Mouse (Mus musculus) urinary bladder, adult 18-20 months (tissue): ENCODE results near the gene Tmem145.
"Not testable (repeated sequence)": the region's sequence is repeated elsewhere in the genome, so short reads cannot be mapped to it uniquely, and the experiment has no call there.

ENCODE experiments used
- DNase-seq, 2 experiments: peaks; one replicate each; pipeline ENCODE4 v3.0.0; 2022; ENCODE audit warnings: low spot score in 2 of 2, mixed read lengths in 2 of 2

The Tmem145 gene

GRCm38 (mm10) chr7:25305956-25306613 lies at the start of gene Tmem145:
Tmem145 (plus strand) TSS chr7:25306106.
- DNase-seq, result no peak

- DNase-seq, result no peak
Observed at GRCm38 (mm10) chr7:25261896-25262295, 44.0 kb upstream of the Tmem145 start.

- DNase-seq, result no peak
Observed at GRCm38 (mm10) chr7:25263968-25264870, 41.7 kb upstream of the Tmem145 start.

GRCm38 (mm10) chr7:25265743-25266142 lies 40.2 kb upstream of the Tmem145 start:
- DNase-seq, result not testable (repeated sequence)

DNA sequence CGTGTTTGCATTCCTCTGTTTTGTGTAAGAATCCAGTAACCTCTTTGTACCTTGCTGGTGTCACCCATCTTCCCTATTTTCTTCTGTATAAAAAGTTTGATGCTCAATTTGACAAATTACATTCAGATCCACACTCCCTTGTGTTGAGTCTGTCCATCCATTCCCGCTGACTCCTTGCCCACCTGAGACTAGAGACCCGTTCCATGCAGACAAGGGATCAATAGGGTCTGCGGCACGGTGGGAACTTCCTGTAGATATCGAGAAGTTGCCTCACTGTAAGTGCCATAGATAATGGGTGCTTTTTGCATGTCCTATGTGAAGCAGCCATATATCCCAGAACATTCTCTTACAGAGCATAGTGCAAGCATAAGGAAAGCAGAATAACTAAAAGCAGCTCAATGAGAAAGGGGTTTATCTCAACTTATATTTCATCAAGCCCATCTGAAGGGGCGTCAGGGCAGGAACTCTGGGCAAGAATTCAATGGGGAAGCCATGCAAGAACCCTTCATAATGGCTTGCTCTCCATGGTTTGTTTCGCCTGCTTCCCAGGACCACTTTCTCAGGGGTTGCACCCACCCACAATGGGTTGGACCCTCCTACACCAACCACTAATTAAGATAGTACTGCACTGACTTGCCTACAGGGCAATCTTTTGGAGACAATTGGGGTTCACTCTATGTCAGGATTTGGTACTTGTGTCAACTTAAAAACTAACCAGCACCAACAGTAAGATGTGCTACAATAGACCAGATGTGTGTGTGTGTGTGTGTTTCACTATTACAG lies 39.5 kb upstream of the Tmem145 start:
- no peak for DNase-seq

DNA sequence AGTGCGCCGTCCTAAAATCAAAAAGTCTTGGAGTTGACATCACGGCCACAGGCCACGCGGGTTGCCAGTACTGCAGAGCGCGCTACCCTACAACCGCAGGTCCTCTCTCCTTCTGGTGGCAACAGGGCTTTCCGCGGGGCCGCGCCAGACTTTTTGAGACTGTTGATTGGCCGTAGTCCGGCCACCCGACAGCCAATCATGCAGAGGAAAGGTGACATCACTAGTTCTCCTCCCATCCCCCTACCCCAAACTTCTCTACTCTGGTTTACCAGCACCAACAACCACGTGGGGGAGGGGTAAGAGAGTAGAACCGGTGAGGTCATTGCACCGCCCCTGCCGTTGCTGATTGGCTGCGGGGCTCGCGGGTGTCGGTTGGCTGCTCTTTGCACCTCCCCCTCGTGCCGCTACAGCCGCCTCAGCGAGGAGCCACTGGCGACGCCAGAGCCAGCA lies 38.6 kb upstream of the Tmem145 start, which contains the start of gene Cic:
Cic (plus strand) TSS at position 404 of the 450 bp plus-strand sequence.
- peak in 1 of 2 experiments; percentile 98 for DNase-seq

DNA sequence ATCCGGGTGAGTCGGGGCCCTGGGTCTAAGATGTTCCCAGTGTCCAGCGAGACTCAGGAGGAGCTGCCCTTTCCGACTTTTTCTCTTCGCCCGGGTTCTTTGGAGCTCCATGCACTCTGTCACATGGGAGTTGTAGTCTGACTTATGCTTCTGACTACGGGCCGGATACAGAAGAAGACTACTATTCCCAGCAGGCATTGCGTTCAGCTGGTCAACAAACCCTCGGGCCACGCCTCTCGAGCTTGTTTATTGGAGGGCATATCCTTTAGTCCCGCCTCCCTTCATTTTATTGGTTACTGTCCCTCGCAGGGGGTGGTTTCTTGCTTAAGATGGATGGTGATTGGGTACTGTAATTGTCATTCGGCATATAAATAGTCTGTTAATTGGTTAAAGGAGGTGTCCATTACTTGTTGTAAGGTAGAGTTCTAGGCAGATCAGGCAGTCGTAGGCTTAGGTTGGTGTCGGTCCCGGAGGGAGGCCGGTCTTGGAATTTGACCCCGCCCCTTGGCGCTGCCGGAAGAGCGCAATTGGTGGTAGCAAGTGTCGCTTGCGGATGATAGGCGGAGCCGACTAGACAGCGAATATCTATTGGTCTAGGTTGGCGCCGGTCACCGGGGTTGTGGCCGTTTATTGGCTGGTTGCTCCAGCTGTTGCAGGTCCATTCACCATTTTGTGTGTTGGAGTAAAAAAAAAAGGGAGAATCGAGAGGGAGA lies 38.0 kb upstream of the Tmem145 start:
- DNase-seq, result peak; percentile 98

DNA sequence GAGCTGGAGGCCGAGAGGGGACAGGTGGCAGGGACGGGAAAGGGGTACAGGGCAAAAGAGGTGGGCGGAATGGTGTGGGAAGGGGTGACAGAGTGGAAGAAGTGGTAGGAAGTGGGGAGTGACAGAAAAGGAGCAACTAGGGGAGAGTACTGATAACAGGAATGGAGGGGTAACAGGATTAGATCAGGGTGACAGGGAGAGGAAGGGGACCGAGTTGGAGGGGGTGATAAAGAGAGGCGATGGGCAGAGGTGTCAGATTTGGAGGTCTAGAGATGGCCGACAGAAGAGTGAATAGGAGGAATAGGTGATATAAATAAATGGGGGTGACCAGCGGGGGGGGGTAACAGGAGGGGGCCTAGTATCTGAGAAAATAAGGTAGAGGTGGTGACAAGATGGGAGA lies 37.3 kb upstream of the Tmem145 start:
- DNase-seq, result no peak

DNA sequence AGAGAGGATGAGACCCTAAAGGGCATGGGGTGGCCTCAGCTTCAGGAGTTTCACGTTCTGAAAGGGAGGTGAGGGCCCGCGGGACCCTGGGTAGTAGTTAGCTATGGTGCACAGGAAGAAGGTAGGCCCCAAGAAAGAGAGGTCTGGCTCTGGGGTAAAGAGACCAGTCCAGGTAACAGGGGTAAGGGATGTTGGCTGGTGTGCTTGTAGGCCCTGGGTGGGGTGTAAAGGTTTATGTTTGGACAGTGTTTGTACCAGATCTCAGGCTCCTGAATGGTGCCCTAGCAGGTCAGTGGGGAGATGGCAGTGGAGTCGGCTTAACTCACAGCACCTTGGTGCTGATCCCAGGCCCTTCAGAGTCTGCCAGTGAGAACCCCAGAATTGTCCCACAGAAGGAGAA lies 36.9 kb upstream of the Tmem145 start:
- DNase-seq, result no peak

- DNase-seq, result no peak
Observed at GRCm38 (mm10) chr7:25269545-25270271, 36.2 kb upstream of the Tmem145 start.

GRCm38 (mm10) chr7:25270652-25271633 lies 35.0 kb upstream of the Tmem145 start:
- no peak for DNase-seq

- DNase-seq, result no peak
Observed at GRCm38 (mm10) chr7:25271651-25272444, 34.1 kb upstream of the Tmem145 start.

DNA sequence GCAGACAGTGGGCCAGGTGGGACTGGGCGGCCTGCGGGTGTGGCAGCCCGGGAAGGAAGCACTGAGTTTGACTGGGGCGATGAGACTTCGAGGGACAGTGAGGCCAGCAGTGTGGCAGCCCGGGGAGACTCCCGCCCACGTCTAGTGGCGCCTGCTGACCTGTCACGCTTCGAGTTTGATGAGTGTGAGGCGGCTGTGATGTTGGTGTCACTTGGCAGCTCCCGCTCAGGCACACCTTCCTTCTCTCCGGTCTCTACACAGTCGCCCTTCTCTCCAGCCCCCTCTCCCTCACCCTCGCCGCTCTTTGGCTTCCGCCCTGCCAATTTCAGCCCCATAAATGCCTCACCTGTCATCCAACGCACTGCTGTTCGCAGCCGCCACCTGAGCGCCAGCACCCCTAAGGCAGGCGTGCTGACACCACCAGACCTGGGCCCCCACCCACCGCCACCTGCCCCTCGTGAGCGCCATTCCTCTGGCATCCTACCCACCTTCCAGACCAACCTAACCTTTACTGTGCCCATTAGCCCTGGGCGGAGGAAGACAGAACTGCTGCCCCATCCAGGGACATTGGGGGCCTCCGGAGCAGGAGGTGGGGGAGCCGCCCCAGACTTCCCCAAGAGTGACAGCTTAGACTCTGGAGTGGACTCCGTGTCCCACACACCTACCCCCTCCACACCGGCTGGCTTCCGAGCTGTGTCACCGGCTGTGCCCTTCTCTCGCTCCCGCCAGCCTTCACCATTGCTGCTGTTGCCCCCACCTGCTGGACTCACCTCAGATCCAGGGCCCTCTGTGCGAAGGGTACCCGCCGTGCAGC lies 33.3 kb upstream of the Tmem145 start:
- DNase-seq, result no peak

- DNase-seq, result no peak
Observed at GRCm38 (mm10) chr7:25273259-25274241, 32.4 kb upstream of the Tmem145 start.

GRCm38 (mm10) chr7:25274571-25274970 lies 31.3 kb upstream of the Tmem145 start:
- no peak for DNase-seq

- no peak for DNase-seq
Observed at GRCm38 (mm10) chr7:25274996-25275395, 30.9 kb upstream of the Tmem145 start.
